Mouse (Mus musculus): Measurements from ENCODE around the gene Babam2. TPM values are rescaled to one million over a fixed set of nuclear protein-coding genes. Genes with fewer than 3 reads are reported as not detected.

Gene Babam2
- polyA plus RNA-seq, 1 experiment from 2014 or later, result 37.3 TPM

DNA sequence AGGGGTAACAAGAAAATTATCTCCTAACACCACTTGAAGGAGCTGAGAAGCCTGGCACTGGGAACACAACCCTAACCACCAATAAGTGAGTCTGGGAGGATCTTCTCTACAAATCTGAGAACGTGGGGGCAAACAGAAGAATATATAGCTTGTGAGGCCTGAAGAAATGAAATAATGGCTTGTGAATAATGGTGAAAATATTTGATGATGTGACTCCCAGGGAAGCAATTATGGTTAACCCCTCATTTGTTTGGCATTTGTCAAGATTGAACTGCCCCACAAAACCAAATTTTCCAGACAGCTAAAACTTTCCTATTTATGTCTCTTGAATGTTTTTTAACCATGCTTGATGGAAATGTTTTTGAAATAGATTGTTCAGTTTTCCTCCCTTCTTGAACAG lies 354.4 kb downstream of the Babam2 start:
- no peak overlapping the region for H3K4me2 ChIP-seq (ENCODE audit: low read length)
- H3K27ac ChIP-seq (replicated peaks in 1 of 2; ENCODE audit: control insufficient read depth in 1 of 2, insufficient read depth in 1 of 2, low read depth in 2 of 2, low read length in 2 of 2), result no peak overlapping the region
- 0 out of 2 replicates have a peak, but pooled peaks cover 2% of the 10 kb centered on the region for H3K36me3 ChIP-seq (ENCODE audit: control insufficient read depth, insufficient read depth, low read length)
- H3K4me1 ChIP-seq (ENCODE audit: control insufficient read depth in 2 of 2, insufficient read depth in 2 of 2, low read length in 2 of 2), result peaks cover 3 to 7% of the 10 kb centered on the region in 2 experiments; a peak in 1 of 4 replicates
- H3K27me3 ChIP-seq (ENCODE audit: control insufficient read depth, insufficient read depth, low read length), result no peaks in the 10 kb centered on the region
- H3K9ac ChIP-seq (ENCODE audit: low read length), result no peak overlapping the region
- no peak overlapping the region for H3K4me3 ChIP-seq (ENCODE audit: control insufficient read depth in 1 of 2, insufficient read depth in 1 of 2, low read depth in 1 of 2, low read length in 2 of 2)
- ATAC-seq (ENCODE audit: insufficient number of reproducible peaks, insufficient read depth, low FRiP score, low read depth), result no peak
- 64% methylated on average over 1 of the region's 1 CpGs for WGBS
- H3K9me3 ChIP-seq (ENCODE audit: control insufficient read depth, low read length), result no peaks in the 10 kb centered on the region

DNA sequence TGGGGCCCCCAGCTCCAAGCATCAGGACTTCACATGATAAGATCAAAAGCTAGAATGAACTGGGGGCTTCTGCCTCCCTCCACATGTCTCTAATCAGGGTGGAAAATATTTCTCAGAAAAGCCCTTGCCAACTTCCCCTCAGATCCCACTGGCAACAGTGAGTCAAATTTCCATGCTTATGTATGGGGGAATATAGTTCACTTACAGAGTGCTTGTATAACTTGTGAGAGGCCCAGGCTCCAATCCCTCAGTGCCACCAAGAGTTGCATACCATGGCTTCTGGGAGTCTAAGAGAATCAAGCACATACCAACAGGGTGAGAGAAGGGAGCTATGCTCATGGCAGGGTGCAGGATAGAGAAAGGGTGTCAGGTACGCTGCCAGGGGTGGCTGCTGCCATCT lies 355.0 kb downstream of the Babam2 start:
- H3K9me3 ChIP-seq (ENCODE audit: control insufficient read depth, low read length), result no peaks in the 10 kb centered on the region

DNA sequence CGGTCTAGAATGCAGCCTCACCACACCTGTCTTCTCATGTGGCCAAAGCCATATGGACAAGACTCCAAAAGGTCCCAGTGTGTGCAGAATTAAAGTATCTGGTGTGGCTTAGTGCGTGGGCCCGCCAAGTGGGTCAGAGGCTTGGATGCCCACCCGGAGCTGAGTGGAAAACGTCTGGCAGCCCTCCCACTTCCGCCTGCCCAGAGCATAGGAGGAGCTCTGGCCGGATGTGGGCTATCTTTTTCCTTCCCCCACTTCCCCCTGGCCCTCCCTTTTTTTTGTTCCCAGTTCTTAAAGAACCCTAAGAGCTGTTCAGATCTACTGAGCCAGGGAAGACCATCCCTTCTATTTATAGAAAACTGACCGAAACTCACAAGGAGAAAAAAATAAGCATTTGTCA lies 356.0 kb downstream of the Babam2 start:
- Histone ChIP-seq H3K9ac (ENCODE audit: low read length) (no peak overlapping the region), H3K4me3 (ENCODE audit: control insufficient read depth in 1 of 2, insufficient read depth in 1 of 2, low read depth in 1 of 2, low read length in 2 of 2) (no peak overlapping the region), H3K9me3 (ENCODE audit: control insufficient read depth, low read length) (no peaks in the 10 kb centered on the region), H3K36me3 (ENCODE audit: control insufficient read depth, insufficient read depth, low read length) (0 out of 2 replicates have a peak, but pooled peaks cover 2% of the 10 kb centered on the region), H3K4me1 (ENCODE audit: control insufficient read depth in 2 of 2, insufficient read depth in 2 of 2, low read length in 2 of 2) (peaks cover 3 to 7% of the 10 kb centered on the region in 2 experiments; a peak in 1 of 4 replicates), H3K4me2 (ENCODE audit: low read length) (no peak overlapping the region), H3K27ac (replicated peaks in 1 of 2; ENCODE audit: control insufficient read depth in 1 of 2, insufficient read depth in 1 of 2, low read depth in 2 of 2, low read length in 2 of 2) (no peak overlapping the region), H3K27me3 (ENCODE audit: control insufficient read depth, insufficient read depth, low read length) (no peaks in the 10 kb centered on the region)
- peak; percentile 31; the same call in 1 of the 2 replicates for ATAC-seq (ENCODE audit: insufficient number of reproducible peaks, insufficient read depth, low FRiP score, low read depth)
- WGBS, result 61% methylated on average over 8 of the region's 8 CpGs

More for the DNA sequence above, 355.0 kb downstream of the Babam2 start:
- Histone ChIP-seq H3K4me2 (ENCODE audit: low read length) (no peak overlapping the region), H3K4me1 (ENCODE audit: control insufficient read depth in 2 of 2, insufficient read depth in 2 of 2, low read length in 2 of 2) (peaks cover 3 to 7% of the 10 kb centered on the region in 2 experiments; a peak in 1 of 4 replicates), H3K27me3 (ENCODE audit: control insufficient read depth, insufficient read depth, low read length) (no peaks in the 10 kb centered on the region), H3K36me3 (ENCODE audit: control insufficient read depth, insufficient read depth, low read length) (0 out of 2 replicates have a peak, but pooled peaks cover 2% of the 10 kb centered on the region), H3K9ac (ENCODE audit: low read length) (no peak overlapping the region), H3K4me3 (ENCODE audit: control insufficient read depth in 1 of 2, insufficient read depth in 1 of 2, low read depth in 1 of 2, low read length in 2 of 2) (no peak overlapping the region), H3K27ac (replicated peaks in 1 of 2; ENCODE audit: control insufficient read depth in 1 of 2, insufficient read depth in 1 of 2, low read depth in 2 of 2, low read length in 2 of 2) (no peak overlapping the region; a peak in 1 of 4 replicates)
- WGBS, result 95% methylated on average over 1 of the region's 1 CpGs
- no peak for ATAC-seq (ENCODE audit: insufficient number of reproducible peaks, insufficient read depth, low FRiP score, low read depth)

GRCm38 (mm10) chr5:32055676-32056075 lies 358.2 kb downstream of the Babam2 start:
- Histone ChIP-seq H3K27me3 (ENCODE audit: control insufficient read depth, insufficient read depth, low read length) (no peaks in the 10 kb centered on the region), H3K36me3 (ENCODE audit: control insufficient read depth, insufficient read depth, low read length) (no peaks in the 10 kb centered on the region), H3K9me3 (ENCODE audit: control insufficient read depth, low read length) (no peaks in the 10 kb centered on the region), H3K4me2 (ENCODE audit: low read length) (no peak overlapping the region), H3K27ac (replicated peaks in 1 of 2; ENCODE audit: control insufficient read depth in 1 of 2, insufficient read depth in 1 of 2, low read depth in 2 of 2, low read length in 2 of 2) (no peak overlapping the region), H3K4me3 (ENCODE audit: control insufficient read depth in 1 of 2, insufficient read depth in 1 of 2, low read depth in 1 of 2, low read length in 2 of 2) (no peak overlapping the region), H3K4me1 (ENCODE audit: control insufficient read depth in 2 of 2, insufficient read depth in 2 of 2, low read length in 2 of 2) (peaks cover 3 to 7% of the 10 kb centered on the region in 2 experiments; a peak in 1 of 4 replicates), H3K9ac (ENCODE audit: low read length) (no peak overlapping the region)
- ATAC-seq (ENCODE audit: insufficient number of reproducible peaks, insufficient read depth, low FRiP score, low read depth), result no peak
- 82% methylated on average over 3 of the region's 3 CpGs for WGBS

DNA sequence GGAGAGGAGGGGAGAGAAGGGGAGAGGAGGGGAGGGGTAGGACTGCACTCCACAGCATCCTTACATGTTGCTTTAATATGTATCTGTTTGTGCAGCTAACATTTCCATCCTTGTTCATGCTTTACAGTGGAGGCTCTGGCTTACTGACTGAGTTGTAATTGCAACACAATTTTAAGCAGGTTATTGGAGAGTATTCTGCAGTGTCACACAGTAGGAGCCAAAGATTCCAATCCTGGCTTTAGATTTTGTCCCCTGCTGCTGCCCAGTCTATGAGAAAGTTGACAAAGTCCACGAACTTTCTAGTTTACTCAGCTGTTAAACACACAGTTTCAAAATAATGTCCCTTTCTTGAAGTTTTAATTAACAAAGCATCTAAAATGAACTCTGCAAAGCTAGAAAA lies 358.6 kb downstream of the Babam2 start:
- H3K27me3 ChIP-seq (ENCODE audit: control insufficient read depth, insufficient read depth, low read length), result no peaks in the 10 kb centered on the region
- H3K9me3 ChIP-seq (ENCODE audit: control insufficient read depth, low read length), result no peaks in the 10 kb centered on the region
- H3K27ac ChIP-seq (replicated peaks in 1 of 2; ENCODE audit: control insufficient read depth in 1 of 2, insufficient read depth in 1 of 2, low read depth in 2 of 2, low read length in 2 of 2), result no peak overlapping the region
- H3K4me2 ChIP-seq (ENCODE audit: low read length), result no peak overlapping the region
- H3K36me3 ChIP-seq (ENCODE audit: control insufficient read depth, insufficient read depth, low read length), result no peaks in the 10 kb centered on the region
- no peak for ATAC-seq (ENCODE audit: insufficient number of reproducible peaks, insufficient read depth, low FRiP score, low read depth)
- no peak overlapping the region for H3K4me3 ChIP-seq (ENCODE audit: control insufficient read depth in 1 of 2, insufficient read depth in 1 of 2, low read depth in 1 of 2, low read length in 2 of 2)
- WGBS, result 82% methylated on average over 1 of the region's 1 CpGs
- peaks cover 3 to 7% of the 10 kb centered on the region in 2 experiments; a peak in 1 of 4 replicates for H3K4me1 ChIP-seq (ENCODE audit: control insufficient read depth in 2 of 2, insufficient read depth in 2 of 2, low read length in 2 of 2)
- H3K9ac ChIP-seq (ENCODE audit: low read length), result no peak overlapping the region

DNA sequence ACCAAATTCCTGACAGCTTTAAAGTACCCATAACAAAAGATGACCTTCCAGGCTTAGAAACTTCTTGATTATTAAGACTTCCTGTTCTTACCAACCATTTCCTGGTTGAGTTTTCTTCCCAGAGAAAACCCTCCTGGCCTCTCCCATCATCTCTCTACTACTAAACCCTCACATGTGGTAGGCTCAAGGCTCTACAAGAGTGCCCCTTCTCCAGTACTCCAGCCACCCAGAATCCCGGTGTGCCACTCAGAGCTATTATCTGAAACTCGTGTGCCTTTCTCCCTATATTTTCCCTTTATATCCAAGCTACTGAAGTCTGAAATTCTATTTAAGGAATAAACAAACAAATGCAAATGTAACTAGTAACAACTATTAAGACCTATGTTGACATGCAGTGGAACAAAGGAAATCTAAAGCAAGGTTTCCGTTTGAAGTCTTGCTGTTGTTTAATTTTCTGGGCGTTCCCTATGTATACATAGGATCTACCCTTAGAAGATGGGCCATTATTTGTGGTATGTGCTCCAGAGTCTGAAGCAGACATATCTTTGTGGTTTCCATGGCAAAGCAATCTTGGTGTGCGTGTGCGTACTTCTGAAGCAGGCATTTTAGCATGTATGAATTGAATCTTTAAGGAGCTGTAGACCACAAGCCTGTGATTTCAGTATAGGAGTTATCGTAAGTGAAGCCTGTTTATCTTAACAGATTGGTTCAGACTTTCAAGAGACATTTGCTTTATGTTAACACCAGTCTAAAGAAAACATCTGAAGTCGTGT lies 361.2 kb downstream of the Babam2 start:
- H3K27ac ChIP-seq (replicated peaks in 1 of 2; ENCODE audit: control insufficient read depth in 1 of 2, insufficient read depth in 1 of 2, low read depth in 2 of 2, low read length in 2 of 2), result no peak overlapping the region
- no peaks in the 10 kb centered on the region for H3K36me3 ChIP-seq (ENCODE audit: control insufficient read depth, insufficient read depth, low read length)
- no peak overlapping the region for H3K9ac ChIP-seq (ENCODE audit: low read length)
- H3K4me3 ChIP-seq (ENCODE audit: control insufficient read depth in 1 of 2, insufficient read depth in 1 of 2, low read depth in 1 of 2, low read length in 2 of 2), result no peak overlapping the region
- no peaks in the 10 kb centered on the region for H3K9me3 ChIP-seq (ENCODE audit: control insufficient read depth, low read length)
- WGBS, result 67% methylated on average over 8 of the region's 8 CpGs
- H3K4me1 ChIP-seq (ENCODE audit: control insufficient read depth in 2 of 2, insufficient read depth in 2 of 2, low read length in 2 of 2), result no peaks in the 10 kb centered on the region
- H3K4me2 ChIP-seq (ENCODE audit: low read length), result no peak overlapping the region
- no peaks in the 10 kb centered on the region for H3K27me3 ChIP-seq (ENCODE audit: control insufficient read depth, insufficient read depth, low read length)
- no peak for ATAC-seq (ENCODE audit: insufficient number of reproducible peaks, insufficient read depth, low FRiP score, low read depth)

DNA sequence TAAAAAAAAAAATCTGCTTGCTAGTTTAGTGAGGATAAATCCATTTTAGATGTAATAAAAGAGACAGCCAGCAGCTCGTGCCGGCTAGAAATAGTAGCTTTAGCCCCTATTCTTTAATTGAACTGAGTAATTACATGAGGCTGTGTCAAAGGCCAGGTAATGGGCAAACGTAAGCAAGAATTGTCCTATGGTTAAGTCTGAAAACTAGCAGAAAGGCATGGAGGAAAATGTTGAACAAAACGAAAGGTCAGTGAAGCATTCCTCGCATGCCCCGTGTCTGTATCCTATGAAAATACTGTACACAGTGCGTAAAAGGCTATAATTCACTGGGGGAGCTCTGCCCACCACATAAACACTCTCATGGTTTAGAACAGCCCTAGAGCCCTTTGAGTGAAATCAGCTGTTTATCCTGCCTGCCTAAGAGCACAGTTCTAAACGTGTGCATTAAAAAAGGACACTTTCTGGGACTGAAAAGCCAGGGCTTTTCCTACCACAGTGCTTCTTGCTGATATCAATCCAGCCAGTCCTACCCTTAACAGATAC lies 361.8 kb downstream of the Babam2 start:
- peak overlapping the region in 1 of 2 experiments; percentile 39; a peak in 1 of 4 replicates for H3K27ac ChIP-seq (replicated peaks in 1 of 2; ENCODE audit: control insufficient read depth in 1 of 2, insufficient read depth in 1 of 2, low read depth in 2 of 2, low read length in 2 of 2)
- no peak overlapping the region for H3K4me2 ChIP-seq (ENCODE audit: low read length)
- no peaks in the 10 kb centered on the region for H3K36me3 ChIP-seq (ENCODE audit: control insufficient read depth, insufficient read depth, low read length)
- H3K27me3 ChIP-seq (ENCODE audit: control insufficient read depth, insufficient read depth, low read length), result no peaks in the 10 kb centered on the region
- no peaks in the 10 kb centered on the region for H3K4me1 ChIP-seq (ENCODE audit: control insufficient read depth in 2 of 2, insufficient read depth in 2 of 2, low read length in 2 of 2)
- no peaks in the 10 kb centered on the region for H3K9me3 ChIP-seq (ENCODE audit: control insufficient read depth, low read length)
- no peak for ATAC-seq (ENCODE audit: insufficient number of reproducible peaks, insufficient read depth, low FRiP score, low read depth)
- H3K4me3 ChIP-seq (ENCODE audit: control insufficient read depth in 1 of 2, insufficient read depth in 1 of 2, low read depth in 1 of 2, low read length in 2 of 2), result no peak overlapping the region
- 70% methylated on average over 8 of the region's 8 CpGs for WGBS
- H3K9ac ChIP-seq (ENCODE audit: low read length), result no peak overlapping the region

All from heart, embryonic 14.5 days (tissue).